Comparison of ENCODE assay signal across 19 mouse cellular contexts in genomic region chr8:35917573-35917972, GRCm38 (mm10).
"Had no signal": no experiment of that assay in that cellular context is flagged by ENCODE, and none has a peak within 500 bp of the region (broad histone marks: within the 10 kb centered on the region; RNA-seq: fewer than 3 reads in every experiment).

No protein-coding gene starts in this region.

- ATAC-seq: midbrain, embryonic 16.5 days had no signal

- H3K9ac ChIP-seq: liver, embryonic 13.5 days; lung, embryonic 14.5 days; neural tube, embryonic 13.5 days; neural tube, embryonic 15.5 days had no signal

- H3K36me3 ChIP-seq: liver, embryonic 13.5 days; midbrain, embryonic 10.5 days; neural tube, embryonic 13.5 days; neural tube, embryonic 15.5 days had no signal

- H3K27me3 ChIP-seq: liver, embryonic 13.5 days; neural tube, embryonic 13.5 days; neural tube, embryonic 15.5 days had no signal

- H3K9me3 ChIP-seq: liver, embryonic 13.5 days; midbrain, embryonic 10.5 days; neural tube, embryonic 13.5 days; neural tube, embryonic 15.5 days had no signal

- DNase-seq: liver, embryonic 13.5 days; lung, adult 18-20 months; lung, embryonic 14.5 days; lung, postnatal 10 days; lung, postnatal 4 days; midbrain, embryonic 14.5 days; retina, postnatal 1 day; right cerebral cortex, adult 18-20 months; right cerebral cortex, postnatal 25 days; right cerebral cortex, postnatal 4 days; spleen, adult 18-20 months; thymus, adult 18-20 months; thymus, postnatal 14 days; thymus, postnatal 36 days had no signal

- H3K4me2 ChIP-seq: liver, embryonic 13.5 days; lung, embryonic 14.5 days; neural tube, embryonic 13.5 days; neural tube, embryonic 15.5 days had no signal

- H3K4me3 ChIP-seq: liver, embryonic 13.5 days; midbrain, embryonic 10.5 days; myocyte; neural tube, embryonic 13.5 days; neural tube, embryonic 15.5 days had no signal

- H3K27ac ChIP-seq: liver, embryonic 13.5 days; midbrain, embryonic 10.5 days; neural tube, embryonic 13.5 days; neural tube, embryonic 15.5 days had no signal
